Mouse (Mus musculus) 416B (cell line): Measurements from ENCODE around the gene Irgm1.

Source experiments
- DNase-seq: peaks from one replicate; pipeline ENCODE4 v3.0.0; 2011; ENCODE audit warnings: low read depth

The Irgm1 gene

DNA sequence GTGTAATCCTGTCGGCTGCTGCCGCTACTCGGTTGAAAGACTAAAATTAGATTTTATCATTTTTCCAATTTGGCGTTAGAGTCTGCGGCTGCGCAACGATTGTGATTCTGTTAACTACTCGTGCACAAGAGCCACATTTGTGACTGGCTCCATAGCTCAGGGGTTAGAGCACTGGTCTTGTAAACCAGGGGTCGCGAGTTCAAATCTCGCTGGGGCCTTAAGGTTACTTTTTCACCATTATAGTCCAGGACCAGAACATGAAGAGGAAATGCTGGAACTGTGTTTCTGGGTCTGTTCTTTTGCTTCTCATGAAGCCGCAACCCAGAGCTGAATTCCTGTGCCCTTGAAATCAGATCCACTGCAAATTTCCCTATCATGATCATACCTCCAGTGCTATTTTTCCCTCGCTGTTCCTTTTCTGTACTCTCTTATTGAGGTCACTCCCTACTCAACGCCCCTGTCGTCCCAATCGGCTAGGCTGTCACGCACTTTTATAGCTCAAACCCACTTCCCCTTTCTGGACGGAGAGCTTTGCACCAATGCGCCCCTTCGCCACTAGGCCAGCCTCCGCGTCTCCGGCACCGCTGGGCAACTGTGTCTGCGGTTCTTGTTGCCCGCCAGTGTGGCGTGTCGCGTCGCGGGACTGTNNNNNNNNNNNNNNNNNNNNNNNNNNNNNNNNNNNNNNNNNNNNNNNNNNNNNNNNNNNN lies 17.9 kb downstream of the Irgm1 start:
- peak; percentile 94 for DNase-seq

DNA sequence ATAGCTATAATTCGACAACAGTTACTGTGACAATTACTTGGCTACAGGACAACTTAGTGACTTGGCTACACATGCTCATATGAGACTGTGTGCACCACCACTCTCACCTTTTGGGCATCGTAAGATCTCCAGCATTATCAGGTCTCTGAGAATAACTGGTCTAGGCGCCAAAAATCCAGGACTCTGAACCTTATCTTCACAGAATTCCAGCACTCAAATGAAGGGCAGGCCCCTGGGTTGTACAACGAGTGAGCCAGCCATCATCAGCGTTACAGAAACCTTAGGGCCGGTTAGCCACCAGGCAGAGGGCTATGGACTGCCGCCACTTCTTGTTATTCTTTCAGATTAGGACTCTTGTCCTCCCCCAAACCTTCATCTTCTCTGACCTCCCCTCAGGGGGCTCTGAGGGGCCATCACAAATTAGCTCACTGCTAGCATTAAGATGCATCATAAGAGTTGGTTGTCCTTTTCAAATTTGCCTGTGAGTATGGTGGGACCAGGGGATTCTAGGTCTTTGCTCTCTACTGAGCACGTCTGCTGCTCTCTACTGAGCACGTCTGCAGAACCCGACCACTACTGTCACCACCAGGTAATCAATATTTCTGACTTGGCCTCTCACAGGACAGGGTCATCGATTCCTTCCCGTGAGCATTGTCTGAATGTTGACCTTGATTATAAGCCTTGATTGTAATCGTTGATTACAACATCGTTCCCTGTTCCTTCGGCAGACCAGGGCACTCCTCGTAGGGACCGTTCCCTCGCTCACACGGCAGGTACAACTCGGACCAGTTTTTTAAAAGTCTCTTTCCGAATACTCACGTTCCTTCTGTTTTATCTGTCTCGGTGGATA lies 18.6 kb downstream of the Irgm1 start:
- DNase-seq, result no peak

- no peak for DNase-seq
These were observed 19.3 kb downstream of the Irgm1 start for GRCm38 (mm10) chr11:48852190-48852589.

GRCm38 (mm10) chr11:48851270-48851995 lies 20.1 kb downstream of the Irgm1 start:
- peak; percentile 83 for DNase-seq

DNA sequence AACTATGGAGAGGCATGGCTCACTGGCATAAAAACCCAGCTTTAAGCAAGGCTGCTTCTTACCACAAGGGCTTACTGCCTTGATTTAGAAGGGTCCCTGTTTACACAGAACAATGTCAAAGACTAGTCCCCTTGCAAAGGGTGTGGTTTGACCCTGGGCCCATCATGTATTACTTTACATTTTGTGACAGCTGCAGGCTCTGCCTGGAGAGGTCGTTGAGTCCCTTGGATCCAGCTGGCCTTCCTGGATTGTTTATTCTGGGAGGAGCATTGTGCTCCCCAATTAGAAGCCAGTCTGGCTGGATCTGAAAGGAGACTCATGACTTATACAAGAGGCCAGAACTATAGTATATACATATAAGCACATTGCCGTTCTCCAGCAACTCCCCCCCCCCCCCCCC lies 21.2 kb downstream of the Irgm1 start:
- no peak for DNase-seq

- no peak for DNase-seq
These were observed 24.6 kb downstream of the Irgm1 start for GRCm38 (mm10) chr11:48846881-48847280.

GRCm38 (mm10) chr11:48846362-48846761 lies 25.1 kb downstream of the Irgm1 start:
- DNase-seq, result peak; percentile 60

DNA sequence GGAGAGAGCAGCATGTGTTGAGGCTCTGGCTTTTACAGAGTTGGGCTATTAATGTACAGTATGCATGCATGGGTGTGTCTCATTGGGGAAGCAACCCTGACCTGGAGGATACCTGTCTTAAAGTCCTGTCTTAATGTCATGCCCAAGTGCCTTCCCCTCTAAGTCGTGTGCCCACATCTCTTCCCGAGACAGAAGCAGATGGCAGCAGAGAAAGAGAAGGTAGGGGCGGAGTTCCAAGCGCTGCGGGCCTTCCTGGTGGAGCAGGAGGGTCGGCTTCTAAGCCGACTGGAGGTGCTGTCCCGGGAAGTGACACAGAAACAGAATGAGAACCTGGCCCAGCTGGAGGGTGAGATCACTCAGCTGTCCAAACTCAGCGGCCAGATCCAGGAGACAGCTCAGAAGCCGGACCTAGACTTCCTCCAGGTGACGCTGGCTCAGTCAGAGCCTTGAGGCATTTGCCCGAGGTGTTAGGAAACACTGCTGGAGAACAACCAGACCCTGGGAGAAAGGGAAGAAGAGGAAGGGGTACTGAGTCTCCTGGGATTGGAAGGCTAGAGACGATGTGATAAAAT lies 26.2 kb downstream of the Irgm1 start:
- no peak for DNase-seq

DNA sequence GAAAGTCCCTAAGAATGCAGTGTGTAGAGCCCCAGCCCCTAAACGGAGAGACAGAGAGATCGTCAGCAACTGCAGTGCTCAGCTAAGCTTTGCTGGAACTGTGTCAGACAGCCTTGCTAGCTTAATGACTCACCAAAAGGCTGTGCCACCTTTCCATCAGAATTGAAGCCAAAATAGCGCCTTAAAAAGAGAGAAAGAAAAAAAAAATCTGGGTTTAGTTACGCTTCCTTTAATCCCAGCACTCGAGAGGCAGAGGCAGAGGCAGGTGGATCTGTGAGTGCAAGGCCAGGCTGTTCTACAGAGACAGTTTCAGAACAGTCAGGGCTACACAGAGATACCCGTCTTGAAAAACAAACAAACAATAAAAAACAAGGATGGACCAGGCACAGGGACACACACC lies 27.2 kb downstream of the Irgm1 start:
- no peak for DNase-seq

DNA sequence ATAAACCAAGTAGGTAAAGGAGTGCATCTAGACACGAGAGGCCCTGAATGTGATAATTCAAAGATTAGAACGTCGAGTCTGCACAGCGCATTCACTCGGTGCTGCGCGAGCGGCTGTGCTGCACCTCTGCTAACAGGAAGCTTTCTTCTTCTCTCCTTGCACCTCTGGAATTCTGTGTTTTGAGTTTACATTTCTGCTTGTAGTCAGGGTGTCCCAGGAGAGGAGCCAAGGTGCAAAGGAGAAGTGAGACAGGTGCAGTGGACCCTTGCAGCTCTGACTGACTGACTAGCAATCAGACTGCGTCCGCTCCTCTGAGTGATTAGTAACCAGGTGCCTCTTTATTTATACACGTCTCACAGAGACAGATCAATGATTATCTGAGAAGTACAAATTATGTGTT lies 28.3 kb downstream of the Irgm1 start:
- no peak for DNase-seq

DNA sequence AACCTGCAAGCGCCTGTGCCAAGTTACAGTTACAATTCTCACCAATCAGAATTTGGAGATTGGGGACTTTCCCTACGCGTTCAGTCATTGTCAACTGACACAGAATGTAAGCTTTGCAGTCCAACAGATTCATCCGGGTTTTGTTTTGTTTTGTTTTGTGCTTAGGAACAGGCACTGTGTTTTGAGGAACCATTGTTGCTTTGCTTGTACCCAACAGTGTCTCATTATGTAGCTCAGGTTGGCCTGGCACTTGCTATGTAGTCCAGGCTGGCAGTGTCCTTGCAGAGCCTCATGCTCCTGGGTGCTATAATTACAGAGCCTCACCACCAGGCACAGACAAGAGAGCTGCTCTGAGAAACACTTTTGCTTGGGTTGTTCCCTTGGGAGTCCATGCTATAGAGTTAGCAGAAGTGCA lies 29.1 kb downstream of the Irgm1 start:
- DNase-seq, result no peak

DNA sequence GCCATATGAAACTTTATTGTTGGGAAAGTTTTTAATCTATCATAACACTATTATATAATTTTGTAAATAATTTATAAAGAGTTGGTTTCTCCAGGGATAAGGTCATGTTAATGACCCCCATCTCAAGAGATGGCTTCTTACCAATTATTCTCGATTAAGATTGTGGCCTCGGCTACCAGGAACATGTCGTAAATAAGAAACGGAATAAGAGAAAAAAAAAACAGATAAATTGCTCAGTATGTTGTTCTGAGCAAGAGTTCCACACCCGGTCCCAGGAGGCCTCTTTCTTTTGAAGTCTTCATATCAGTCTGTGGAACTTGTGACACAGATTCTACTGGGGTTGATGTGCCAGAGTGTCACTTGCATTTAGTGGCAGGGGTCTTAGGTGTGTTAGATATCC lies 30.3 kb downstream of the Irgm1 start:
- DNase-seq, result no peak

DNA sequence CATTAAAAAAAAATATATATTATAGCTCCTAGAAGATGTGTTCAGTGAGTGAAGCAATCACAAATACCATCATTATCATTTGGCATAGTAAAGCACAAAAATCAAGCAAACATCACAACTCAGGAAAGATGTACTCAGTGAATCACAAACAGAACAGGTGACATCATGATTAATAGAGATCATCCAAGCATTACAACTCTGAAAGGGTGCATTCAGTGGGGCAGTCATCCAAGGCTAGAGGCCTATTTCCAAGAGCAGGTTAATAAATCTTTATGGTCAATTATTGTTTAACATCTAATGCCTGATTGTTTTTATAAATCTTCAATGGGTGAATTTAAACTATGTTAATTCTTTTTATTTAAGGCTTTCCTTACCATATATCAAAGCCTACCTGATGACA lies 30.7 kb downstream of the Irgm1 start:
- no peak for DNase-seq

- DNase-seq, result no peak
These were observed 32.4 kb downstream of the Irgm1 start for GRCm38 (mm10) chr11:48838879-48839680.

GRCm38 (mm10) chr11:48838181-48838797 lies 33.2 kb downstream of the Irgm1 start:
- peak; percentile 92 for DNase-seq

GRCm38 (mm10) chr11:48837310-48838180 lies 33.9 kb downstream of the Irgm1 start:
- DNase-seq, result peak; percentile 80

DNA sequence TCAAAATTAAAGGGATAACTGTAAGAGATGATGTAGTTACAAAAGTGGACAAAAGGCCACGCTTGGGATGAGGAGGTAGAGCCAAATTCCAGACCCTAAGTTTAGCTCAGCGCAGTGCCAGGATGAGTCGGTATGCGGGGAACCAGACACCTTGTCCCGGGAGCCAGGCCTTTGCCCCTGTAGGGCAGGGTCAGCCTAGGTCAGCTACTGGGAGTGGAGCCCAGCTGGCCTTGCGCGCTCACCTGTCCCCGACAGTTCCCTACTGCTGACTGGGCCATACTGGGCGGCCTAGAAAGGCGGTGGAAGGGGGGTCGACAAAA lies 34.5 kb downstream of the Irgm1 start:
- no peak for DNase-seq

- DNase-seq, result no peak
These were observed 35.6 kb downstream of the Irgm1 start for GRCm38 (mm10) chr11:48835923-48836322.

DNA sequence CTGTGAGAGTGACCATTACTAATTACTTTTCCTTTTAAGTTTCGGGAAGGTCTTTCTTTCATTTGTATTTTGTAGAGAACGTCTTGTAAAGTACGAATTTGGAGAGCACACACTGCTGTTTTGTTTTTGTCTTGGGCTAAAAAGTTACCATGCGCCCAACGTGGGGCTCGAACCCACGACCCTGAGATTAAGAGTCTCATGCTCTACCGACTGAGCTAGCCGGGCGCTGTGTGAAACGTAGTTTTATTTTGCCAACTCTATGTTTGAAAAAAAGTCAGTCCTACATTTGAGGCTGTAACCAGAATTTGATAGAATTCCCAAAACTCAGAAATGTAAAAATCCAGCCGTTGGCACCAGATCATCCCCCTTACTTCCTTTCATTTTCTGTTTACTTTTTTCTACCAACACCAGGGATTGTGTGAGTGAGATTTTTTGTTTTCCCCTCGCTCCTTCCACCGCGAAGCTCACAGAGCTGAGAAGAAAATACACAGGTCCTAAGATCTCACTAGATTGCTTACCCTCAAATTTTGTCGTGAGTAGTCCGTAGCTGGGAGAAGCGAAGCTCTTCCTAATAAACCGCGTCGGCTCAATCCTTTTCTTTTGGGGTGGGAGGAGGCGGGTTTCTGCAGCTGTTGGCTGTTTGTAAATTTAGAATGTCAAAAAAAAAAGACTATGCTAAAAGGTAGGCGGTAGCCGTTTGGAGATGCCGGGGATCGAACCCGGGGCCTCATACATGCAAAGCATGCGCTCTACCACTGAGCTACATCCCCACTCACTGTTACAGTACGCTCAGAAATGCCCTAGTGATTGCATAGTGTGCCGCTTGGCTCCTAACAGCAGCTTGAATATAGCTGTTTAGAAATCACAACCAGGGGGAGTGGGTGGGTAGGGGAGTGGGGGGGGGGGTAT lies 37.5 kb downstream of the Irgm1 start:
- DNase-seq, result peak; percentile 93
